Mouse (Mus musculus) liver, embryonic 14.5 days (tissue): ENCODE results near the gene Asb7. TPM values are rescaled to one million over a fixed set of nuclear protein-coding genes. Genes with fewer than 3 reads are reported as not detected.

ENCODE experiments used
- ATAC-seq: fragments of 200-750 bp; cut with Nextera tagmentation; 2 replicates; pipeline ENCODE4 v1.8.0; 2017; ENCODE audit warnings: moderate number of reproducible peaks, mild to moderate bottlenecking, moderate library complexity; ENCODE audit not compliant: insufficient read depth
- DNase-seq, 3 experiments: peaks; one replicate each; pipeline ENCODE4 v3.0.0-alpha.2; 2012 to 2013; ENCODE audit warnings: low read depth in 3 of 3, low spot score in 3 of 3
- H3K27ac ChIP-seq: fragments of 300-500 bp; sonication (generic); 2 replicates; pipeline ENCODE4 v1.5.1; 2014; ENCODE audit warnings: moderate library complexity, mild to moderate bottlenecking, control low read depth, inconsistent platforms
- H3K27me3 ChIP-seq: fragments of 300-500 bp; sonication (generic); 2 replicates; pipeline ENCODE4 v1.6.1; 2014; ENCODE audit warnings: mild to moderate bottlenecking, low read length, moderate library complexity; ENCODE audit not compliant: control insufficient read depth, insufficient read depth
- H3K36me3 ChIP-seq: fragments of 300-500 bp; sonication (generic); replicated peaks from 2 replicates; pipeline ENCODE4 v1.6.1; 2014; ENCODE audit warnings: low read depth; ENCODE audit not compliant: control insufficient read depth, insufficient read depth
- H3K4me1 ChIP-seq, 2 experiments: fragments of 200-500 bp in 1 of 2; fragments of 300-500 bp in 1 of 2; sonication (generic) in 1 of 2; replicated peaks; 2 replicates each; pipeline ENCODE4 v1.6.1; 2012 to 2014; ENCODE audit warnings: antibody characterized with exemption in 1 of 2, inconsistent platforms in 1 of 2, low read length in 1 of 2; ENCODE audit not compliant: control insufficient read depth in 2 of 2, insufficient read depth in 2 of 2
- H3K4me2 ChIP-seq: fragments of 300-500 bp; sonication (generic); 2 replicates; pipeline ENCODE4 v1.6.1; 2014; ENCODE audit warnings: low read depth, mild to moderate bottlenecking, control low read depth, moderate library complexity
- H3K4me3 ChIP-seq, 2 experiments: fragments of 200-500 bp in 1 of 2; fragments of 300-500 bp in 1 of 2; sonication (generic) in 1 of 2; 2 replicates each; pipeline ENCODE4 v1.5.1; 2012 to 2014; ENCODE audit warnings: low read depth in 2 of 2, low read length in 2 of 2, mild to moderate bottlenecking in 2 of 2, control low read depth in 1 of 2, inconsistent platforms in 1 of 2, moderate library complexity in 1 of 2; ENCODE audit not compliant: insufficient read depth in 1 of 2
- H3K9ac ChIP-seq: fragments of 300-500 bp; sonication (generic); replicated peaks from 2 replicates; pipeline ENCODE4 v1.6.1; 2014; ENCODE audit warnings: mild to moderate bottlenecking, control low read depth, moderate library complexity
- H3K9me3 ChIP-seq: fragments of 300-500 bp; sonication (generic); 2 replicates; pipeline ENCODE4 v1.6.1; 2016; ENCODE audit warnings: low read length, mixed read lengths; ENCODE audit not compliant: control insufficient read depth
- CTCF ChIP-seq: IDR thresholded peaks from 2 replicates; pipeline ENCODE4 v1.5.1; 2016; ENCODE audit warnings: antibody characterized with exemption, low read depth, control low read depth
- EP300 ChIP-seq: IDR thresholded peaks from 2 replicates; pipeline ENCODE4 v1.6.1; 2016; ENCODE audit warnings: antibody characterized with exemption, low read depth
- WGBS: fragments of 180-500 bp; shearing (Covaris S2); extraction: QIAGEN DNeasy Blood & Tissue Kit; methylation state at CpG from one replicate; pipeline ENCODE4 v1.1.7; 2014; ENCODE audit not compliant: insufficient replicate concordance; 5-methylcytosine and 5-hydroxymethylcytosine counted together
- polyA plus RNA-seq, 2 experiments: library from polyadenylated mRNA; depleted of rRNA in 1 of 2; stranded (reverse) in 1 of 2; unstranded in 1 of 2; fragments of >200 nt; fragmentation: Nextera tagmentation in 1 of 2; extraction: Ambion mirVana in 1 of 2; gene quantifications; 2 replicates each; pipeline versions ENCODE4 v1.2.1 to v1.2.3; 2012 to 2014

Asb7 gene
- polyA plus RNA-seq, 2 experiments = 1.8 to 3.2 TPM

DNA sequence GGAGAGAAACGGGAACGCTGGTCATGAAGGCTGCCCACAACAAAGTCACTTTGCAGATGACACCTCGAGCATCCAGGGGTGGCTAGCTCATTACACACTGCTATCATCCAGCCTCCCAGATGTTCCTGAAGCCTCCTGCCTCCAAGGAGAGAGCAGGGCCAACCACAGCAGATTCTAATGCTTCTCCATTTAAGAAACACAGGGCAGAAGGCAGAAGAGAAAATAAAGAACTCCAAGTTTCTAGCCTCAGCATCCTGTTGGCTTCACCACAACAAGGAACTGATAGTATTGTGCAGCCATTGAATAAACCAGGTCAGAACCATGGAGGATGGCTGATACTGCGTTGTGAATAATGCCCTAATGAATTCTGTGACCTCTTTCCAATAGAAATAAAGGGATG, 60.0 kb downstream of the Asb7 start:
- H3K36me3 ChIP-seq = no peaks in the 10 kb centered on the region
- DNase-seq (no peak), ATAC-seq (no peak)
- H3K9me3 ChIP-seq = no peaks in the 10 kb centered on the region
- 51% methylated on average over 4 of the region's 4 CpGs for WGBS
- H3K4me1 ChIP-seq = no peaks in the 10 kb centered on the region
- no peak overlapping the region for H3K4me2 ChIP-seq
- H3K27ac ChIP-seq = no peak overlapping the region
- TF ChIP-seq CTCF = no peak
- TF ChIP-seq EP300 = no peak
- no peaks in the 10 kb centered on the region for H3K27me3 ChIP-seq
- no peak overlapping the region for H3K4me3 ChIP-seq
- H3K9ac ChIP-seq = no peak overlapping the region

- no peaks in the 10 kb centered on the region for H3K36me3 ChIP-seq
- no peak overlapping the region for H3K4me2 ChIP-seq
- TF ChIP-seq CTCF (no peak), EP300 (no peak)
- no peak overlapping the region for H3K4me3 ChIP-seq
- DNase-seq (no peak), ATAC-seq (no peak)
- H3K9ac ChIP-seq = no peak overlapping the region
- no peaks in the 10 kb centered on the region for H3K27me3 ChIP-seq
- H3K4me1 ChIP-seq = no peaks in the 10 kb centered on the region
- no peak overlapping the region for H3K27ac ChIP-seq
- H3K9me3 ChIP-seq = no peaks in the 10 kb centered on the region
- 23% methylated on average over 3 of the region's 3 CpGs for WGBS
Observed at GRCm38 (mm10) chr7:66623436-66623835, 66.0 kb downstream of the Asb7 start.

GRCm38 (mm10) chr7:66601846-66602245, 87.5 kb downstream of the Asb7 start:
- no peak for DNase-seq
- ATAC-seq = no peak
- no peak overlapping the region for H3K4me3 ChIP-seq
- no peak overlapping the region for H3K4me2 ChIP-seq
- H3K9ac ChIP-seq = no peak overlapping the region
- H3K9me3 ChIP-seq = no peaks in the 10 kb centered on the region
- H3K36me3 ChIP-seq = no peaks in the 10 kb centered on the region
- no peak for TF ChIP-seq EP300
- no peak for TF ChIP-seq CTCF
- no peaks in the 10 kb centered on the region for H3K27me3 ChIP-seq
- H3K27ac ChIP-seq = no peak overlapping the region
- H3K4me1 ChIP-seq = no peaks in the 10 kb centered on the region; a peak in 1 of 4 replicates

DNA sequence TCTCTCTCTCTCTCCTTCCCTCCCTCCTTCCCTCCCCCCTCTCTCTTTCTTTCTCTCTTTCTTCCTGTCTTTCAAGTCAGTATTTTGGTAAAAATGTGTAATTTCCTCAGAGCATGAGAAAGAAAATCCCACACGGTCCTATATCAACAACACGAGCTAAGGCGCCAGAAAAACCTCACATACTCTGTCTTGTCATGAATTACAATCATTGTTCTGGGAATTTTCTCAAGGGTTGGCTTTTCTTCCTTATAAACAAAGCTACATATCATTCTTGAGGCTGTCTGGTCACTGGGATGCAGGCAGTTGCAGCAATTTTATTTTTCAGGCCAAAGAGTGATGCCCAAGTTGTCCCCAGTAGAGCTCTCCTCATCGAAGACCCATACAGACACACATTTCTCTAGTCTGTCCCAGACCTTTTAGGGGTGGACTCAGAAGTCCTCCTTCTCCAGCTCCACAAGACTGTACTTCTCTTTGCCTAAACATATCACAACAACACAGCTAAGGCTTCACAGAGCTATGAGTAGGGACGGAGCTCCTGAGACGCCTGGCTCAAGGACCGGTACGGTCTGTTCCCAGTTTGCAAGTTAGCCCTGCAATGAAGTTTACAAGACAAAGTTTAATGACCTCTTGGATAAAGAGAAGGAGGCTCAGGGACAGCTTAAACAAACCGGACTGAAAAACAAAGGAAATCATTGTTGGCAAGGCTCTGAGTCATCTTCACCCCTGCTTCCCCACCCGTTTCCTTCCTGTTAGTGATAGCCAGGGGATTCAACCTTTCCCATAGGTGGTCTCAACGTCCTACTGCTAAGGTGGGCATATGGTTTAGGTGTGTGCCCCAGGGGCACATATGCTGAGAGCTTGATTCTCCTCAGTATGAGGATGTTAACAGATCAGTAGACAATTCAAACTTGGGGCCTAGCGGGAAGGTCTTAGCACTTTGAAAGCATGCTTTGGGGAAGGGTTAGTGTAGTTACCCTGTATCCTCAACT, 88.5 kb downstream of the Asb7 start:
- TF ChIP-seq EP300 (no peak), CTCF (no peak)
- H3K4me1 ChIP-seq = no peaks in the 10 kb centered on the region; a peak in 1 of 4 replicates
- H3K9ac ChIP-seq = no peak overlapping the region
- no peaks in the 10 kb centered on the region for H3K36me3 ChIP-seq
- no peak overlapping the region for H3K27ac ChIP-seq
- H3K4me3 ChIP-seq = no peak overlapping the region
- no peaks in the 10 kb centered on the region for H3K27me3 ChIP-seq
- no peak for DNase-seq
- no peaks in the 10 kb centered on the region for H3K9me3 ChIP-seq
- no peak for ATAC-seq
- H3K4me2 ChIP-seq = no peak overlapping the region
- WGBS = 48% methylated on average over 12 of the region's 12 CpGs

DNA sequence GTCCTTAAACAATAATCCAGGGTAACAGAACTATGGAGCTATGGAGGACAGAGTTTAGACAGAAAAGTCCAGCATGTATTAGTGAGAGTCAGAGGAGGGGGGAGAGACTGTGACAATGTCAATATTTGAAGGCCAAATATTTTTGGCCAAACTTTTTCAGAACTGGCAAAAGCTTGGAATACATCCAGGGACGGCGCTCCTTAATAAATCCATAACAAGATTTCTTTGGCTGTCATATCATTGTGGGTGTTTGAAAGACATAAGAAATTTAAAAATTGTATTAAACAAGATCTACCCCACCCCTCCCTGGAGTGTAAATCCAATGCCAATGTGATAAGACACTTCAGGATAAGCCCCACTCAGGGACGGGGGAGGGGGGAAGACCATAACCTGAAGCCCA, 89.3 kb downstream of the Asb7 start:
- Histone ChIP-seq H3K4me2 (no peak overlapping the region), H3K27ac (no peak overlapping the region), H3K4me3 (no peak overlapping the region), H3K9ac (no peak overlapping the region), H3K9me3 (no peaks in the 10 kb centered on the region), H3K27me3 (no peaks in the 10 kb centered on the region), H3K36me3 (no peaks in the 10 kb centered on the region), H3K4me1 (no peaks in the 10 kb centered on the region; a peak in 1 of 4 replicates)
- WGBS = 68% methylated on average over 3 of the region's 3 CpGs
- no peak for TF ChIP-seq EP300
- no peak for TF ChIP-seq CTCF
- DNase-seq = no peak
- ATAC-seq = no peak
